ENCODE assay signal across 17 mouse cellular contexts in genomic region chr1:91404976-91405375, GRCm38 (mm10). TPM values are rescaled to one million over a fixed set of nuclear protein-coding genes. Genes with fewer than 3 reads are reported as not detected.
A peak's percentile ranks its signal among the peaks of the same experiment; 100 is the strongest.
DNase-seq lines count a peak whose midpoint lies in the region; ATAC-seq and TF ChIP-seq lines count a peak whose summit lies in the region.
"Had no signal": no experiment of that assay in that cellular context is flagged by ENCODE, and none has a peak within 500 bp of the region (broad histone marks: within the 10 kb centered on the region; RNA-seq: fewer than 3 reads in every experiment).

No protein-coding gene starts in this region.

- H3K4me3 ChIP-seq in cerebellum, adult 2 months (replicated peaks; ENCODE audit: insufficient read depth, low read depth, low read length), result peak overlapping the region; percentile 48
- H3K4me3 ChIP-seq in lung, embryonic 14.5 days (ENCODE audit: low read depth, low read length), result no peak overlapping the region
- H3K4me3 ChIP-seq: embryonic facial prominence, embryonic 13.5 days; forebrain, embryonic 13.5 days; heart, embryonic 12.5 days; hindbrain, embryonic 10.5 days had no signal

- H3K27me3 ChIP-seq in cerebellum, adult 2 months (ENCODE audit: control insufficient read depth, insufficient read depth, low read length), result no peaks in the 10 kb centered on the region
- no peaks in the 10 kb centered on the region for H3K27me3 ChIP-seq in lung, embryonic 14.5 days (ENCODE audit: insufficient read depth, low read length)

- DNase-seq in cerebellum, adult 2 months, result no peak
- no peak for DNase-seq in cerebellum, adult 11 months
- peak; percentile 46 for DNase-seq in lung, embryonic 14.5 days
- no peak for DNase-seq in lung, postnatal 36 days
- peak; percentile 42 for DNase-seq in 3134 (ENCODE audit: extremely low read depth, insufficient read length, low spot score)
- DNase-seq in NIH3T3 (ENCODE audit: low read depth), result peak; percentile 45
- no peak for DNase-seq in layer of hippocampus, postnatal 36 days
- DNase-seq: adrenal gland, postnatal 10 days; forebrain, postnatal 0 days; gastrocnemius, adult 2 months; gastrocnemius, postnatal 25 days had no signal

- H3K9ac ChIP-seq in lung, embryonic 14.5 days, result no peak overlapping the region
- H3K9ac ChIP-seq: embryonic facial prominence, embryonic 13.5 days; forebrain, embryonic 13.5 days; forebrain, postnatal 0 days; heart, embryonic 12.5 days; hindbrain, embryonic 14.5 days had no signal

- no peak overlapping the region for H3K4me2 ChIP-seq in lung, embryonic 14.5 days
- H3K4me2 ChIP-seq: embryonic facial prominence, embryonic 13.5 days; forebrain, embryonic 13.5 days; heart, embryonic 12.5 days; hindbrain, embryonic 14.5 days had no signal

- H3K4me1 ChIP-seq in cerebellum, adult 2 months (ENCODE audit: control insufficient read depth, insufficient read depth, low read length), result peaks cover 7% of the 10 kb centered on the region
- no peaks in the 10 kb centered on the region for H3K4me1 ChIP-seq in lung, embryonic 14.5 days (ENCODE audit: insufficient read depth)
- H3K4me1 ChIP-seq: heart, embryonic 12.5 days; hindbrain, embryonic 10.5 days had no signal

- H3K36me3 ChIP-seq in lung, embryonic 14.5 days (ENCODE audit: insufficient read depth), result no peaks in the 10 kb centered on the region
- H3K36me3 ChIP-seq: embryonic facial prominence, embryonic 13.5 days; heart, embryonic 12.5 days; hindbrain, embryonic 10.5 days had no signal

- no peak overlapping the region for H3K27ac ChIP-seq in cerebellum, adult 2 months (ENCODE audit: insufficient read depth, low read length)
- H3K27ac ChIP-seq in lung, embryonic 14.5 days (ENCODE audit: low read depth), result no peak overlapping the region
- H3K27ac ChIP-seq: embryonic facial prominence, embryonic 13.5 days; forebrain, embryonic 13.5 days; hindbrain, embryonic 10.5 days; hindbrain, embryonic 14.5 days had no signal

- WGBS in cerebellum, adult 2 months, result 32% methylated on average over 1 of the region's 1 CpGs
- WGBS in lung, embryonic 14.5 days, result 7% methylated on average over 1 of the region's 1 CpGs

- ATAC-seq in lung, embryonic 14.5 days (ENCODE audit: insufficient read depth), result no peak
- ATAC-seq: forebrain, embryonic 13.5 days; forebrain, postnatal 0 days had no signal

- TF ChIP-seq CTCF in cerebellum, adult 2 months (IDR thresholded peaks at IDR 0.05; ENCODE audit: borderline replicate concordance, insufficient read depth, low read depth, low read length), result no peak
- no peak for TF ChIP-seq CTCF in lung, embryonic 14.5 days (IDR thresholded peaks at IDR 0.05; ENCODE audit: low read depth)

- no peaks in the 10 kb centered on the region for H3K9me3 ChIP-seq in lung, embryonic 14.5 days (ENCODE audit: low read depth, low read length)
- H3K9me3 ChIP-seq: embryonic facial prominence, embryonic 13.5 days; forebrain, embryonic 13.5 days; heart, embryonic 12.5 days; hindbrain, embryonic 10.5 days had no signal

- no peak for TF ChIP-seq POLR2A in cerebellum, adult 2 months (IDR thresholded peaks at IDR 0.05; ENCODE audit: borderline replicate concordance, insufficient read depth, low read length)

RNA-seq across cellular contexts. Expression of gene Ilkap, which starts 6.4 kb away (rescaled TPM):
- 101 and 103 TPM in 2 replicates for polyA plus RNA-seq in cerebellum, adult 2 months (2012; rRNA removed)
- polyA plus RNA-seq in lung, embryonic 14.5 days (2014; fragmentation: Nextera tagmentation; extraction: Ambion mirVana), result 140 and 144 TPM in 2 replicates
- 10 to 100 TPM; 65.3 to 70.8 TPM for total RNA-seq in layer of hippocampus, postnatal 36 days (2021)

RNA-seq across cellular contexts. Expression of gene Hes6, which starts 8.9 kb away (rescaled TPM):
- polyA plus RNA-seq in cerebellum, adult 2 months (2012; rRNA removed), result 28.2 and 31.4 TPM in 2 replicates
- 53.7 and 56.4 TPM in 2 replicates for polyA plus RNA-seq in lung, embryonic 14.5 days (2014; fragmentation: Nextera tagmentation; extraction: Ambion mirVana)
- 10 to 100 TPM; 14.1 to 15.2 TPM for total RNA-seq in layer of hippocampus, postnatal 36 days (2021)

RNA-seq across cellular contexts. Expression of gene Erfe, which starts 38.7 kb away (rescaled TPM):
- 0.11 TPM in 1 of 2 replicates, not detected in the other for polyA plus RNA-seq in cerebellum, adult 2 months (2012; rRNA removed)
- 2.7 TPM in 2 replicates for polyA plus RNA-seq in lung, embryonic 14.5 days (2014; fragmentation: Nextera tagmentation; extraction: Ambion mirVana)
- not detected for total RNA-seq in layer of hippocampus, postnatal 36 days (2021)

RNA-seq across cellular contexts. Expression of gene Per2, which starts 54.1 kb away (rescaled TPM):
- 15.4 and 18.1 TPM in 2 replicates for polyA plus RNA-seq in cerebellum, adult 2 months (2012; rRNA removed)
- 6.6 and 8.3 TPM in 2 replicates for polyA plus RNA-seq in lung, embryonic 14.5 days (2014; fragmentation: Nextera tagmentation; extraction: Ambion mirVana)
- total RNA-seq in layer of hippocampus, postnatal 36 days (2021), result 10 to 100 TPM; 26.4 to 37.3 TPM

RNA-seq across cellular contexts. Expression of gene Klhl30, which starts 54.2 kb away (rescaled TPM):
- 0.13 and 0.14 TPM in 2 replicates for polyA plus RNA-seq in cerebellum, adult 2 months (2012; rRNA removed)
- 0.08 and 1.3 TPM in 2 replicates for polyA plus RNA-seq in lung, embryonic 14.5 days (2014; fragmentation: Nextera tagmentation; extraction: Ambion mirVana)
- total RNA-seq in layer of hippocampus, postnatal 36 days (2021), result not detected
- total RNA-seq: granulocyte monocyte progenitor cell, adult 5-6 weeks had no signal
- polyA plus RNA-seq: forebrain, embryonic 13.5 days had no signal

Comparison
In these comparisons a context has a peak if more than half of its experiments do, and no peak if none do; other contexts are left out.
1. DNase-seq: peak in lung, embryonic 14.5 days (single experiment), 3134 (single experiment) and NIH3T3 (single experiment); none in cerebellum, adult 2 months (0 of 2), cerebellum, adult 11 months (single experiment), lung, postnatal 36 days (single experiment) and layer of hippocampus, postnatal 36 days (0 of 2).